Mouse (Mus musculus) stomach, postnatal 0 days (tissue): ENCODE data around the gene Nlrc5. TPM values are rescaled to one million over a fixed set of nuclear protein-coding genes. Genes with fewer than 3 reads are reported as not detected.
A peak's percentile ranks its signal among the peaks of the same experiment; 100 is the strongest.

Experiments
- ATAC-seq: fragments of 200-750 bp; cut with Nextera tagmentation; 2 replicates; pipeline ENCODE4 v1.8.0; 2017; ENCODE audit not compliant: low FRiP score, low TSS enrichment
- DNase-seq: peaks from one replicate; pipeline ENCODE4 v3.0.0-alpha.2; 2016; ENCODE audit warnings: low spot score
- H3K27ac ChIP-seq: fragments of 300-500 bp; sonication (generic); replicated peaks from 2 replicates; pipeline ENCODE4 v1.5.1; 2014; ENCODE audit warnings: mild to moderate bottlenecking, control low read depth
- H3K27me3 ChIP-seq: fragments of 300-500 bp; sonication (generic); 2 replicates; pipeline ENCODE4 v1.6.1; 2014; ENCODE audit warnings: low read length; ENCODE audit not compliant: control insufficient read depth, insufficient read depth
- H3K36me3 ChIP-seq: fragments of 300-500 bp; sonication (generic); 2 replicates; pipeline ENCODE4 v1.6.1; 2014; ENCODE audit warnings: low read length, mixed read lengths; ENCODE audit not compliant: control insufficient read depth, insufficient read depth
- H3K4me1 ChIP-seq: fragments of 300-500 bp; sonication (generic); replicated peaks from 2 replicates; pipeline ENCODE4 v1.6.1; 2014; ENCODE audit warnings: antibody characterized with exemption; ENCODE audit not compliant: control insufficient read depth, insufficient read depth
- H3K4me2 ChIP-seq: fragments of 300-500 bp; sonication (generic); replicated peaks from 2 replicates; pipeline ENCODE4 v1.6.1; 2014; ENCODE audit warnings: low read depth, mild to moderate bottlenecking, control low read depth, moderate library complexity
- H3K4me3 ChIP-seq: fragments of 300-500 bp; sonication (generic); 2 replicates; pipeline ENCODE4 v1.5.1; 2014; ENCODE audit warnings: low read depth, low read length, control low read depth
- H3K9ac ChIP-seq: fragments of 300-500 bp; sonication (generic); 2 replicates; pipeline ENCODE4 v1.6.1; 2014; ENCODE audit warnings: mild to moderate bottlenecking, low read length, control low read depth, mixed read lengths
- H3K9me3 ChIP-seq: fragments of 300-500 bp; sonication (generic); 2 replicates; pipeline ENCODE4 v1.6.1; 2016; ENCODE audit warnings: low read length; ENCODE audit not compliant: control insufficient read depth
- CTCF ChIP-seq: IDR thresholded peaks from 2 replicates; pipeline ENCODE4 v1.5.1; 2016; ENCODE audit warnings: antibody characterized with exemption, low read depth, mild to moderate bottlenecking, moderate library complexity
- EP300 ChIP-seq: optimal IDR thresholded peaks from 2 replicates; pipeline ENCODE3; 2016; ENCODE audit warnings: antibody characterized with exemption
- WGBS: fragments of 180-500 bp; shearing (Covaris S2); extraction: QIAGEN DNeasy Blood & Tissue Kit; methylation state at CpG from one replicate; pipeline ENCODE4 v1.1.7; 2014; 5-methylcytosine and 5-hydroxymethylcytosine counted together
- polyA plus RNA-seq: library from polyadenylated mRNA; unstranded; fragments of >200 nt; fragmentation: Nextera tagmentation; extraction: Ambion mirVana; gene quantifications from 2 replicates; pipeline ENCODE4 v1.2.1, GENCODE M21; 2015

Nlrc5 gene
- polyA plus RNA-seq, 1 experiment from 2014 or later, result 0.44 TPM

DNA sequence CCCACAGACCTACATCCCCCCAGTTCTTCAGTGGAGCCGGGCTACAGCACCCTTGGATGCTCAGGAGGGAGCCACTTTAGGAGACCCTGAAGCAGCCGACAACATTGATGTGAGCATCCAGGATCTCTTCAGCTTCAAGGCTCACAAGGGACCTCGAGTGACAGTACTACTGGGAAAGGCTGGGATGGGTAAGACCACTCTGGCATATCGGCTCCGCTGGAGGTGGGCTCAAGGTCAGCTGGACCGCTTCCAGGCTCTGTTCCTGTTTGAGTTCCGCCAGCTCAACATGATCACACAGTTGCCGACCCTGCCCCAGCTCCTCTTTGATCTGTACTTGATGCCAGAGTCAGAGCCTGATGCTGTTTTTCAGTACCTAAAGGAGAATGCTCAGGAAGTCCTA lies 41.6 kb downstream of the Nlrc5 start:
- H3K4me2 ChIP-seq, result no peak overlapping the region
- H3K36me3 ChIP-seq, result no peaks in the 10 kb centered on the region
- no peak overlapping the region for H3K4me3 ChIP-seq
- no peak for DNase-seq
- WGBS, result 76% methylated on average over 8 of the region's 8 CpGs
- H3K27me3 ChIP-seq, result no peaks in the 10 kb centered on the region
- no peak for TF ChIP-seq EP300
- TF ChIP-seq CTCF, result no peak
- no peaks in the 10 kb centered on the region for H3K9me3 ChIP-seq
- no peak overlapping the region for H3K27ac ChIP-seq
- H3K4me1 ChIP-seq, result no peaks in the 10 kb centered on the region
- H3K9ac ChIP-seq, result no peak overlapping the region
- ATAC-seq, result no peak

- Histone ChIP-seq H3K36me3 (no peaks in the 10 kb centered on the region), H3K27me3 (no peaks in the 10 kb centered on the region), H3K9me3 (no peaks in the 10 kb centered on the region), H3K27ac (no peak overlapping the region), H3K9ac (no peak overlapping the region), H3K4me2 (no peak overlapping the region), H3K4me3 (no peak overlapping the region), H3K4me1 (no peaks in the 10 kb centered on the region)
- no peak for DNase-seq
- TF ChIP-seq CTCF (no peak), EP300 (no peak)
- no peak for ATAC-seq
- WGBS, result 74% methylated on average over 7 of the region's 7 CpGs
Measured at GRCm38 (mm10) chr8:94476846-94477245, 42.7 kb downstream of the Nlrc5 start.

DNA sequence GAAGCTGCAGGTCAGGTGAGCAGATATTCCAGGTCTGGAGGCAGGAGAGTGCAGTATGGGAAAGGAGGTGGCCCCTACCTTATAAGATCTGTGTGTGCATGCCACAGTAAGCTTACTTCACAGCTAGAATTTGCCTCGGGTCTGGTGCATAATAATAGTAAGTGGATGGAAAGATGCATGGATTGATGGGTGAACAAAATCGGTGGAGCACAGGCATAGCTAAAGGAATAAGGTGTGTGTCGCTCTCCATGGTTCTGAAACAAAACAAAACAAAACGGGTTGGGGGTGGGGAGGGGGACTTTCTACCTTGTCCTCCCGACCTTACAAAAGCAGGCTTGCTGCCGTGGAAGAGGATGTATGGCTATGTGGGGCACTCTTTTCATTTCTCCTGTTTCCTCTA lies 47.9 kb downstream of the Nlrc5 start:
- DNase-seq (no peak), ATAC-seq (no peak)
- no peak overlapping the region for H3K4me2 ChIP-seq
- no peak overlapping the region for H3K9ac ChIP-seq
- no peaks in the 10 kb centered on the region for H3K27me3 ChIP-seq
- WGBS, result 5% methylated on average over 6 of the region's 6 CpGs
- no peaks in the 10 kb centered on the region for H3K9me3 ChIP-seq
- no peaks in the 10 kb centered on the region for H3K4me1 ChIP-seq
- H3K4me3 ChIP-seq, result no peak overlapping the region
- TF ChIP-seq EP300, result no peak
- no peak for TF ChIP-seq CTCF
- H3K36me3 ChIP-seq, result no peaks in the 10 kb centered on the region
- no peak overlapping the region for H3K27ac ChIP-seq

- no peak overlapping the region for H3K9ac ChIP-seq
Measured at GRCm38 (mm10) chr8:94485288-94485687, 51.1 kb downstream of the Nlrc5 start.

DNA sequence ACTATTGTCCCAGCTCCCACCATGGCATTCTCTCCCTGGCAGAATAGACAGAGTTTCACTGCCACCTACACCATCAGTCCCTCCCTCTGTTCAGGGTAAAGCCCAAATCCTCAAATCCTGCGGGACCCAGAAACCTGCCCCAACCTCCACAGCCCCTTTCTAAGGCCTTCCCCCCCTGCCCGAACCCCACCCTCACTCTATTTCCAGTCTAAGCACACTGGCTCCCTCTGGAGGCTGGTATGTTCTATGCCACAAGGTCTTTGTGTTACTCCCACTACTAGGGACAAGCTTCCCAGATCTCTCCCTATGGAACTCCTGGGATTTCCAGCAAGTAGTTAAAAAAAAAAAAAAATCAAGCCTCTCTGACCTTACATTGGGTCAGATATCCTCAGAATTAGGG lies 51.7 kb downstream of the Nlrc5 start:
- WGBS, result 10% methylated on average over 2 of the region's 2 CpGs
- Histone ChIP-seq H3K27ac (no peak overlapping the region), H3K27me3 (no peaks in the 10 kb centered on the region), H3K36me3 (no peaks in the 10 kb centered on the region), H3K4me1 (no peaks in the 10 kb centered on the region), H3K9ac (no peak overlapping the region), H3K4me2 (no peak overlapping the region; the same call in 1 of the 2 replicates), H3K9me3 (no peaks in the 10 kb centered on the region), H3K4me3 (no peak overlapping the region)
- TF ChIP-seq CTCF (peak; percentile 86), EP300 (no peak)
- ATAC-seq (0 out of 2 replicates have a peak, but pooled peaks have one; percentile 59), DNase-seq (peak; percentile 40)

More at GRCm38 (mm10) chr8:94485288-94485687, 51.1 kb downstream of the Nlrc5 start:
- ATAC-seq (no peak), DNase-seq (no peak)
- H3K27me3 ChIP-seq, result no peaks in the 10 kb centered on the region
- H3K4me3 ChIP-seq, result no peak overlapping the region
- H3K4me2 ChIP-seq, result no peak overlapping the region
- no peaks in the 10 kb centered on the region for H3K36me3 ChIP-seq
- no peak overlapping the region for H3K27ac ChIP-seq
- H3K4me1 ChIP-seq, result no peaks in the 10 kb centered on the region
- no peaks in the 10 kb centered on the region for H3K9me3 ChIP-seq
- 53% methylated on average over 3 of the region's 3 CpGs for WGBS
- no peak for TF ChIP-seq EP300
- TF ChIP-seq CTCF, result no peak

- ATAC-seq (no peak), DNase-seq (no peak)
- Histone ChIP-seq H3K27ac (no peak overlapping the region), H3K36me3 (no peaks in the 10 kb centered on the region), H3K4me3 (no peak overlapping the region), H3K9ac (no peak overlapping the region), H3K4me1 (no peaks in the 10 kb centered on the region), H3K9me3 (no peaks in the 10 kb centered on the region), H3K27me3 (no peaks in the 10 kb centered on the region), H3K4me2 (no peak overlapping the region)
- 59% methylated on average over 2 of the region's 2 CpGs for WGBS
- TF ChIP-seq EP300, result no peak
- TF ChIP-seq CTCF, result no peak
Measured at GRCm38 (mm10) chr8:94488016-94488415, 53.9 kb downstream of the Nlrc5 start.
